Mouse (Mus musculus): ENCODE results near the gene BC048671. TPM values are rescaled to one million over a fixed set of nuclear protein-coding genes. Genes with fewer than 3 reads are reported as not detected.

BC048671 gene
- polyA plus RNA-seq (2012; rRNA removed), result not detected in 2 replicates

GRCm38 (mm10) chr6:90300919-90301318 lies at the start of gene BC048671:
TSS of gene BC048671 (plus strand) at chr6:90301219.
- H3K36me3 ChIP-seq (ENCODE audit: control insufficient read depth, insufficient read depth, low read length), result no peaks in the 10 kb centered on the region
- no peak within 1 kb of the TSS for H3K27ac ChIP-seq (ENCODE audit: insufficient read depth, low read depth, low read length)
- WGBS, result 85% methylated on average over 1 of the region's 1 CpGs
- no peak for TF ChIP-seq CTCF (IDR thresholded peaks at IDR 0.05; ENCODE audit: extremely low read depth, insufficient read length, insufficient replicate concordance, low read depth, low read length)
- H3K27me3 ChIP-seq (ENCODE audit: control insufficient read depth, insufficient read depth, low read length), result no peaks in the 10 kb centered on the region
- no peak within 1 kb of the TSS for H3K4me3 ChIP-seq (ENCODE audit: low read depth, low read length)
- no peaks in the 10 kb centered on the region for H3K4me1 ChIP-seq (ENCODE audit: control insufficient read depth, insufficient read depth, insufficient read length, low read length)

GRCm38 (mm10) chr6:90288265-90288664 lies 12.8 kb upstream of the BC048671 start:
- Histone ChIP-seq H3K4me3 (ENCODE audit: low read depth, low read length) (no peak overlapping the region), H3K27me3 (ENCODE audit: control insufficient read depth, insufficient read depth, low read length) (no peaks in the 10 kb centered on the region; the same call in 1 of the 2 replicates), H3K36me3 (ENCODE audit: control insufficient read depth, insufficient read depth, low read length) (no peaks in the 10 kb centered on the region), H3K4me1 (ENCODE audit: control insufficient read depth, insufficient read depth, insufficient read length, low read length) (no peaks in the 10 kb centered on the region), H3K27ac (ENCODE audit: insufficient read depth, low read depth, low read length) (no peak overlapping the region)
- TF ChIP-seq CTCF (IDR thresholded peaks at IDR 0.05; ENCODE audit: extremely low read depth, insufficient read length, insufficient replicate concordance, low read depth, low read length) (no peak), POLR2A (IDR thresholded peaks at IDR 0.05; ENCODE audit: low read depth, low read length) (no peak)
- 55% methylated on average over 12 of the region's 12 CpGs for WGBS

- no peak overlapping the region for H3K4me3 ChIP-seq (ENCODE audit: low read depth, low read length)
- no peaks in the 10 kb centered on the region for H3K36me3 ChIP-seq (ENCODE audit: control insufficient read depth, insufficient read depth, low read length)
- WGBS, result 75% methylated on average over 6 of the region's 6 CpGs
- no peak for TF ChIP-seq CTCF (IDR thresholded peaks at IDR 0.05; ENCODE audit: extremely low read depth, insufficient read length, insufficient replicate concordance, low read depth, low read length)
- TF ChIP-seq POLR2A (IDR thresholded peaks at IDR 0.05; ENCODE audit: low read depth, low read length), result no peak
- no peaks in the 10 kb centered on the region for H3K27me3 ChIP-seq (ENCODE audit: control insufficient read depth, insufficient read depth, low read length)
- H3K27ac ChIP-seq (ENCODE audit: insufficient read depth, low read depth, low read length), result no peak overlapping the region
- H3K4me1 ChIP-seq (ENCODE audit: control insufficient read depth, insufficient read depth, insufficient read length, low read length), result no peaks in the 10 kb centered on the region
Measured at GRCm38 (mm10) chr6:90306315-90306975, 5.4 kb downstream of the BC048671 start.

GRCm38 (mm10) chr6:90308839-90309778 lies 8.1 kb downstream of the BC048671 start:
- H3K27ac ChIP-seq (ENCODE audit: insufficient read depth, low read depth, low read length), result no peak overlapping the region
- no peak overlapping the region for H3K4me3 ChIP-seq (ENCODE audit: low read depth, low read length)
- H3K27me3 ChIP-seq (ENCODE audit: control insufficient read depth, insufficient read depth, low read length), result no peaks in the 10 kb centered on the region
- no peaks in the 10 kb centered on the region for H3K4me1 ChIP-seq (ENCODE audit: control insufficient read depth, insufficient read depth, insufficient read length, low read length)
- H3K36me3 ChIP-seq (ENCODE audit: control insufficient read depth, insufficient read depth, low read length), result no peaks in the 10 kb centered on the region
- 83% methylated on average over 87 of the region's 87 CpGs for WGBS
- TF ChIP-seq POLR2A (IDR thresholded peaks at IDR 0.05; ENCODE audit: low read depth, low read length), result no peak
- TF ChIP-seq CTCF (IDR thresholded peaks at IDR 0.05; ENCODE audit: extremely low read depth, insufficient read length, insufficient replicate concordance, low read depth, low read length), result no peak

- Histone ChIP-seq H3K4me3 (ENCODE audit: low read depth, low read length) (no peak overlapping the region), H3K27ac (ENCODE audit: insufficient read depth, low read depth, low read length) (no peak overlapping the region), H3K36me3 (ENCODE audit: control insufficient read depth, insufficient read depth, low read length) (no peaks in the 10 kb centered on the region), H3K27me3 (ENCODE audit: control insufficient read depth, insufficient read depth, low read length) (no peaks in the 10 kb centered on the region), H3K4me1 (ENCODE audit: control insufficient read depth, insufficient read depth, insufficient read length, low read length) (no peaks in the 10 kb centered on the region)
- 77% methylated on average over 5 of the region's 5 CpGs for WGBS
- TF ChIP-seq POLR2A (IDR thresholded peaks at IDR 0.05; ENCODE audit: low read depth, low read length) (no peak), CTCF (IDR thresholded peaks at IDR 0.05; ENCODE audit: extremely low read depth, insufficient read length, insufficient replicate concordance, low read depth, low read length) (no peak)
Measured at GRCm38 (mm10) chr6:90315961-90316360, 14.9 kb downstream of the BC048671 start.

GRCm38 (mm10) chr6:90317510-90318258 lies 16.7 kb downstream of the BC048671 start:
- WGBS, result 68% methylated on average over 2 of the region's 2 CpGs
- no peaks in the 10 kb centered on the region for H3K36me3 ChIP-seq (ENCODE audit: control insufficient read depth, insufficient read depth, low read length)
- TF ChIP-seq CTCF (IDR thresholded peaks at IDR 0.05; ENCODE audit: extremely low read depth, insufficient read length, insufficient replicate concordance, low read depth, low read length), result no peak
- no peak for TF ChIP-seq POLR2A (IDR thresholded peaks at IDR 0.05; ENCODE audit: low read depth, low read length)
- no peaks in the 10 kb centered on the region for H3K27me3 ChIP-seq (ENCODE audit: control insufficient read depth, insufficient read depth, low read length)
- no peak overlapping the region for H3K27ac ChIP-seq (ENCODE audit: insufficient read depth, low read depth, low read length)
- H3K4me1 ChIP-seq (ENCODE audit: control insufficient read depth, insufficient read depth, insufficient read length, low read length), result no peaks in the 10 kb centered on the region; the same call in 1 of the 2 replicates
- H3K4me3 ChIP-seq (ENCODE audit: low read depth, low read length), result no peak overlapping the region

Data from small intestine, adult 2 months (tissue).